Mouse (Mus musculus) thymus, postnatal 14 days (tissue): Measurements from ENCODE around the gene Zbtb20.

Source experiments
- DNase-seq: peaks from one replicate; pipeline ENCODE4 v3.0.0; 2021

The Zbtb20 gene

GRCm38 (mm10) chr16:43400949-43401348 lies 525.3 kb downstream of the Zbtb20 start:
- DNase-seq, result no peak

- DNase-seq, result no peak
Observed at GRCm38 (mm10) chr16:43402888-43403287, 527.2 kb downstream of the Zbtb20 start.

- DNase-seq, result no peak
Observed at GRCm38 (mm10) chr16:43405089-43405488, 529.4 kb downstream of the Zbtb20 start.

GRCm38 (mm10) chr16:43407594-43408142 lies 532.0 kb downstream of the Zbtb20 start:
- no peak for DNase-seq

- no peak for DNase-seq
Observed at GRCm38 (mm10) chr16:43408622-43409021, 532.9 kb downstream of the Zbtb20 start.

- DNase-seq, result no peak
Observed at GRCm38 (mm10) chr16:43409108-43409909, 533.6 kb downstream of the Zbtb20 start.

GRCm38 (mm10) chr16:43409910-43410612 lies 534.4 kb downstream of the Zbtb20 start:
- DNase-seq, result no peak

- no peak for DNase-seq
Observed at GRCm38 (mm10) chr16:43410613-43410974, 534.9 kb downstream of the Zbtb20 start.

GRCm38 (mm10) chr16:43415864-43416263 lies 540.2 kb downstream of the Zbtb20 start:
- no peak for DNase-seq

GRCm38 (mm10) chr16:43419923-43420322 lies 544.2 kb downstream of the Zbtb20 start:
- no peak for DNase-seq

GRCm38 (mm10) chr16:43428955-43429354 lies 553.3 kb downstream of the Zbtb20 start:
- DNase-seq, result no peak

- no peak for DNase-seq
Observed at GRCm38 (mm10) chr16:43430030-43430429, 554.3 kb downstream of the Zbtb20 start.

- no peak for DNase-seq
Observed at GRCm38 (mm10) chr16:43431514-43432371, 556.1 kb downstream of the Zbtb20 start.

- DNase-seq, result no peak
Observed at GRCm38 (mm10) chr16:43434941-43435340, 559.3 kb downstream of the Zbtb20 start.

- DNase-seq, result no peak
Observed at GRCm38 (mm10) chr16:43438878-43439371, 563.2 kb downstream of the Zbtb20 start.

- DNase-seq, result no peak
Observed at GRCm38 (mm10) chr16:43441392-43441791, 565.7 kb downstream of the Zbtb20 start.

- no peak for DNase-seq
Observed at GRCm38 (mm10) chr16:43443034-43443433, 567.4 kb downstream of the Zbtb20 start.

- no peak for DNase-seq
Observed at GRCm38 (mm10) chr16:43448141-43448981, 572.7 kb downstream of the Zbtb20 start.

- no peak for DNase-seq
Observed at GRCm38 (mm10) chr16:43454370-43454934, 578.8 kb downstream of the Zbtb20 start.

GRCm38 (mm10) chr16:43456446-43457172 lies 580.9 kb downstream of the Zbtb20 start:
- no peak for DNase-seq

- no peak for DNase-seq
Observed at GRCm38 (mm10) chr16:43457814-43458213, 582.1 kb downstream of the Zbtb20 start.
